ENCODE assay signal across 22 mouse cellular contexts in the genomic region with DNA sequence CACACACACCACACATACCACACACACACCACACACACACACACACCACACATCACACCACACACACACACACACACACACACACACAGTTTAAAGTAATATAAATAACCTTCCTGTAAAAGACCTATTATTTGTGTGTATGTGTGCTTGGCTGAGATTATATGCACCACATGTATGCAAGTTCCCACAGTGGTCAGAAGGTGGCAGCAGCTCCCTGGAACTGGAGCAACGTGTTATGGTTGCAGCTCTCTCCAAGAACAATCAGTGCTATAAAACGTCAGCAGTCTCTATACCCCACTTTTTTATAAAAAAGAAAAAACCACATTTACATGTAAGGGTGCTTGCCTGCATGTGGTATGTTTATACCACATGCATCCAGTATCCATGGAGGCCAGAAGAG. TPM values are rescaled to one million over a fixed set of nuclear protein-coding genes. Genes with fewer than 3 reads are reported as not detected.
A peak's percentile ranks its signal among the peaks of the same experiment; 100 is the strongest.
DNase-seq lines count a peak whose midpoint lies in the region; ATAC-seq and TF ChIP-seq lines count a peak whose summit lies in the region.
"Had no signal": no experiment of that assay in that cellular context is flagged by ENCODE, and none has a peak within 500 bp of the region (broad histone marks: within the 10 kb centered on the region; RNA-seq: fewer than 3 reads in every experiment).

No protein-coding gene starts in this region.

- 55% methylated on average over 2 of the region's 2 CpGs for WGBS in liver, embryonic 14.5 days (ENCODE audit: insufficient replicate concordance)
- WGBS in lung, postnatal 0 days = 68% methylated on average over 2 of the region's 2 CpGs
- WGBS in forebrain, embryonic 14.5 days = 84% methylated on average over 2 of the region's 2 CpGs

- no peak overlapping the region for H3K9ac ChIP-seq in liver, embryonic 14.5 days (replicated peaks)
- no peak overlapping the region for H3K9ac ChIP-seq in CH12.LX (ENCODE audit: insufficient read depth, low read depth)
- no peak overlapping the region for H3K9ac ChIP-seq in lung, postnatal 0 days (replicated peaks; ENCODE audit: low read depth)
- H3K9ac ChIP-seq in forebrain, embryonic 14.5 days (ENCODE audit: low read length) = no peak overlapping the region
- H3K9ac ChIP-seq: heart, embryonic 15.5 days; hindbrain, embryonic 13.5 days; neural tube, embryonic 13.5 days had no signal

- peak; percentile 15 for TF ChIP-seq RAD21 in CH12.LX (IDR thresholded peaks at IDR 0.05; ENCODE audit: low read depth, low read length)

- no peak for TF ChIP-seq EP300 in liver, embryonic 14.5 days (IDR thresholded peaks at IDR 0.05; ENCODE audit: low read depth)
- TF ChIP-seq EP300 in CH12.LX (IDR thresholded peaks at IDR 0.05; ENCODE audit: low read length) = no peak
- TF ChIP-seq EP300 in lung, postnatal 0 days (IDR thresholded peaks at IDR 0.05) = no peak

- peaks cover 0 to 3% of the 10 kb centered on the region in 2 experiments; a peak in 1 of 4 replicates for H3K4me1 ChIP-seq in liver, embryonic 14.5 days (replicated peaks; ENCODE audit: control insufficient read depth in 2 of 2, insufficient read depth in 2 of 2, low read length in 1 of 2)
- peaks cover 6 to 15% of the 10 kb centered on the region in 2 experiments; a peak in 3 of 4 replicates for H3K4me1 ChIP-seq in CH12.LX (ENCODE audit: control insufficient read depth in 1 of 2, insufficient read depth in 2 of 2)
- H3K4me1 ChIP-seq in lung, postnatal 0 days (ENCODE audit: insufficient read depth, low read depth, low read length) = peaks cover 4% of the 10 kb centered on the region; the same call in 1 of the 2 replicates
- peaks cover 10% of the 10 kb centered on the region for H3K4me1 ChIP-seq in forebrain, embryonic 14.5 days (ENCODE audit: control insufficient read depth, insufficient read depth, low read length)

- peaks cover 7% of the 10 kb centered on the region for H3K27me3 ChIP-seq in liver, embryonic 14.5 days (ENCODE audit: control insufficient read depth, insufficient read depth, low read length)
- peaks cover 31% of the 10 kb centered on the region for H3K27me3 ChIP-seq in CH12.LX (replicated peaks)
- 0 out of 2 replicates have a peak, but pooled peaks cover 5% of the 10 kb centered on the region for H3K27me3 ChIP-seq in lung, postnatal 0 days (replicated peaks; ENCODE audit: insufficient read depth, low read length)
- peaks cover 8% of the 10 kb centered on the region; the same call in 1 of the 2 replicates for H3K27me3 ChIP-seq in forebrain, embryonic 14.5 days (replicated peaks; ENCODE audit: control insufficient read depth, insufficient read depth, low read length)

- H3K79me2 ChIP-seq in CH12.LX (replicated peaks; ENCODE audit: control insufficient read depth, extremely low read depth, insufficient read depth, poor library complexity, severe bottlenecking) = no peaks in the 10 kb centered on the region

- dilution Hi-C loops in CH12.LX (cut with MboI; ENCODE audit: extremely low pct_ligation_motif_present, extremely low pct_unique_long_range_greater_than_20kb, low sequenced_read_pairs) = no loop called here

- H3K4me2 ChIP-seq in liver, embryonic 14.5 days (ENCODE audit: low read depth) = no peak overlapping the region
- no peak overlapping the region for H3K4me2 ChIP-seq in CH12.LX (ENCODE audit: insufficient read depth, low read depth, poor library complexity, severe bottlenecking)
- peak overlapping the region; percentile 46; the same call in 1 of the 2 replicates for H3K4me2 ChIP-seq in lung, postnatal 0 days (replicated peaks; ENCODE audit: low read depth, low read length)
- no peak overlapping the region for H3K4me2 ChIP-seq in forebrain, embryonic 14.5 days (ENCODE audit: low read length)
- H3K4me2 ChIP-seq: heart, embryonic 15.5 days; hindbrain, embryonic 13.5 days; neural tube, embryonic 13.5 days had no signal

- intact Hi-C loops in gastrocnemius, adult 2 months (cut with DNase I) = loop anchor here (5.0 kb wide), 1 partner anchor 36 kb away; no protein-coding TSS in a partner anchor

- H3K36me3 ChIP-seq in liver, embryonic 14.5 days (replicated peaks; ENCODE audit: control insufficient read depth, insufficient read depth, low read depth) = no peaks in the 10 kb centered on the region
- no peaks in the 10 kb centered on the region for H3K36me3 ChIP-seq in CH12.LX (replicated peaks in 1 of 2; ENCODE audit: control insufficient read depth in 1 of 2, insufficient read depth in 1 of 2, low read length in 1 of 2)
- H3K36me3 ChIP-seq in lung, postnatal 0 days (ENCODE audit: insufficient read depth, low read length) = no peaks in the 10 kb centered on the region
- H3K36me3 ChIP-seq in forebrain, embryonic 14.5 days (ENCODE audit: control insufficient read depth, insufficient read depth, low read length) = no peaks in the 10 kb centered on the region
- H3K36me3 ChIP-seq: heart, embryonic 15.5 days; hindbrain, embryonic 13.5 days; neural tube, embryonic 13.5 days had no signal

- H3K27ac ChIP-seq in gastrocnemius, adult 2 months = no peak overlapping the region
- no peak overlapping the region for H3K27ac ChIP-seq in liver, embryonic 14.5 days
- H3K27ac ChIP-seq in CH12.LX (ENCODE audit: insufficient read depth, low read depth) = no peak overlapping the region
- H3K27ac ChIP-seq in lung, postnatal 0 days (ENCODE audit: low read length) = no peak overlapping the region
- H3K27ac ChIP-seq in forebrain, embryonic 14.5 days (ENCODE audit: low read depth, low read length) = no peak overlapping the region
- H3K27ac ChIP-seq: heart, embryonic 15.5 days; hindbrain, embryonic 13.5 days; macrophage; neural tube, embryonic 13.5 days had no signal

- TF ChIP-seq CTCF in gastrocnemius, adult 2 months (IDR thresholded peaks at IDR 0.05) = peak; percentile 30; the same call in 1 of the 2 replicates
- TF ChIP-seq CTCF in liver, embryonic 14.5 days (IDR thresholded peaks at IDR 0.05; ENCODE audit: low read depth) = peak; percentile 33; the same call in 1 of the 2 replicates
- peak in 1 of 2 experiments; percentile 45; a peak in 2 of 4 replicates for TF ChIP-seq CTCF in CH12.LX (conservative IDR thresholded peaks at IDR 0.05 in 1 of 2, IDR thresholded peaks at IDR 0.05 in 1 of 2; ENCODE audit: low read depth in 2 of 2, low read length in 2 of 2)
- TF ChIP-seq CTCF in lung, postnatal 0 days (IDR thresholded peaks at IDR 0.05) = peak; percentile 70

- H3K4me3 ChIP-seq in gastrocnemius, adult 2 months = no peak overlapping the region
- H3K4me3 ChIP-seq in liver, embryonic 14.5 days (ENCODE audit: insufficient read depth in 1 of 2, low read depth in 2 of 2, low read length in 2 of 2) = no peak overlapping the region
- no peak overlapping the region for H3K4me3 ChIP-seq in CH12.LX (replicated peaks in 1 of 3; ENCODE audit: low read depth in 2 of 3, low read length in 2 of 3, poor library complexity in 1 of 3)
- no peak overlapping the region for H3K4me3 ChIP-seq in lung, postnatal 0 days (ENCODE audit: low read depth, low read length)
- no peak overlapping the region for H3K4me3 ChIP-seq in forebrain, embryonic 14.5 days (ENCODE audit: low read depth, low read length)
- H3K4me3 ChIP-seq: erythroblast, embryonic 14.5 days; heart, embryonic 15.5 days; hindbrain, embryonic 13.5 days; neural tube, embryonic 13.5 days had no signal

- in situ Hi-C loops in CH12.LX (cut with MboI; ENCODE audit: low pct_ligation_motif_present, low pct_unique_long_range_greater_than_20kb, low sequenced_read_pairs) = no loop called here

- no peaks in the 10 kb centered on the region for H3K9me3 ChIP-seq in liver, embryonic 14.5 days (ENCODE audit: control insufficient read depth, low read length)
- H3K9me3 ChIP-seq in CH12.LX (replicated peaks; ENCODE audit: low read length) = no peaks in the 10 kb centered on the region
- no peaks in the 10 kb centered on the region for H3K9me3 ChIP-seq in lung, postnatal 0 days (ENCODE audit: low read length)
- no peaks in the 10 kb centered on the region for H3K9me3 ChIP-seq in forebrain, embryonic 14.5 days (replicated peaks; ENCODE audit: control insufficient read depth, low read length)
- H3K9me3 ChIP-seq: heart, embryonic 15.5 days; hindbrain, embryonic 13.5 days had no signal

- TF ChIP-seq POLR2A in CH12.LX (IDR thresholded peaks at IDR 0.05; ENCODE audit: low read depth, low read length) = no peak

- ATAC-seq in liver, embryonic 14.5 days (ENCODE audit: insufficient read depth) = no peak
- ATAC-seq in lung, postnatal 0 days = no peak
- ATAC-seq in forebrain, embryonic 14.5 days = no peak

- DNase-seq in gastrocnemius, adult 2 months = no peak
- no peak for DNase-seq in gastrocnemius, postnatal 25 days
- DNase-seq in liver, embryonic 14.5 days (ENCODE audit: low read depth in 3 of 3, low spot score in 3 of 3) = no peak
- DNase-seq in liver (no peak), CH12.LX (ENCODE audit: extremely low read depth) (no peak)
- DNase-seq in lung, postnatal 0 days (ENCODE audit: low spot score) = peak; percentile 69
- DNase-seq in right cerebral cortex, postnatal 14 days = no peak
- DNase-seq in forebrain, embryonic 14.5 days (ENCODE audit: low spot score) = no peak
- DNase-seq: B cell, adult 2 months; cerebellum, adult 9-10 months had no signal

TF ChIP-seq in CH12.LX, 34 proteins besides CTCF, POLR2A, EP300 and RAD21 (continues in another document):
- TF ChIP-seq MYC (IDR thresholded peaks at IDR 0.05; ENCODE audit: low read depth, low read length) = no peak
- no peak for TF ChIP-seq HCFC1 (IDR thresholded peaks at IDR 0.05; ENCODE audit: low read depth, low read length)
- no peak for TF ChIP-seq E2F4 (IDR thresholded peaks at IDR 0.05; ENCODE audit: insufficient replicate concordance, low read depth, low read length)
- TF ChIP-seq POLR2AphosphoS2 (IDR thresholded peaks at IDR 0.05; ENCODE audit: low read depth, low read length) = no peak

RNA-seq across cellular contexts. Expression of a gene that starts 4.2 kb away (rescaled TPM):
- 10 to 100 TPM; 32.0 to 36.7 TPM for total RNA-seq in gastrocnemius, adult 2 months (2021)
- 10 to 100 TPM; 23.0 to 24.7 TPM for total RNA-seq in gastrocnemius, postnatal 25 days (2021)
- 0.15 and 0.75 TPM in 2 replicates for polyA plus RNA-seq in liver, embryonic 14.5 days (2012; rRNA removed)
- 0.09 and 0.23 TPM in 2 replicates for polyA plus RNA-seq in liver, embryonic 14.5 days (2014; fragmentation: Nextera tagmentation; extraction: Ambion mirVana)
- total RNA-seq in CH12.LX (2012; rRNA removed) (1.1 and 1.5 TPM in 2 replicates), CH12.LX (2014; rRNA removed) (0.09 and 0.12 TPM in 2 replicates)
- 0.60 and 0.89 TPM in 2 replicates for polyA plus RNA-seq in CH12.LX (2012; ENCODE audit: insufficient read length, low read depth)
- 202 and 215 TPM in 2 replicates for polyA plus RNA-seq in lung, postnatal 0 days (2015; fragmentation: Nextera tagmentation; extraction: Ambion mirVana)
- 0.74 and 1.1 TPM in 2 replicates for polyA plus RNA-seq in forebrain, embryonic 14.5 days (2014; fragmentation: Nextera tagmentation; extraction: Ambion mirVana)
- polyA plus RNA-seq: macrophage had no signal

RNA-seq across cellular contexts. Expression of a gene that starts 42.1 kb away (rescaled TPM):
- not detected for total RNA-seq in gastrocnemius, adult 2 months (2021)
- not detected for total RNA-seq in gastrocnemius, postnatal 25 days (2021)
- polyA plus RNA-seq in liver, embryonic 14.5 days (2012; rRNA removed) = not detected in 2 replicates
- not detected in 2 replicates for polyA plus RNA-seq in liver, embryonic 14.5 days (2014; fragmentation: Nextera tagmentation; extraction: Ambion mirVana)
- total RNA-seq in CH12.LX (2012; rRNA removed) (not detected in 2 replicates), CH12.LX (2014; rRNA removed) (not detected in 2 replicates)
- polyA plus RNA-seq in CH12.LX (2012; ENCODE audit: insufficient read length, low read depth) = not detected in 2 replicates
- polyA plus RNA-seq in lung, postnatal 0 days (2015; fragmentation: Nextera tagmentation; extraction: Ambion mirVana) = not detected in 2 replicates
- polyA plus RNA-seq in forebrain, embryonic 14.5 days (2014; fragmentation: Nextera tagmentation; extraction: Ambion mirVana) = not detected in 2 replicates
- total RNA-seq: adrenal gland, adult 18-20 months; layer of hippocampus, postnatal 25 days had no signal
- polyA plus RNA-seq: erythroblast, embryonic 14.5 days; frontal cortex, adult 2 months; heart, embryonic 15.5 days; hindbrain, embryonic 13.5 days; kidney, embryonic 14.5 days; limb, embryonic 11.5 days; macrophage; neural tube, embryonic 13.5 days; spleen, adult 2 months; urinary bladder, adult 2 months had no signal

Comparison
In these comparisons a context has a peak if more than half of its experiments do, and no peak if none do; other contexts are left out.
1. RNA of a gene that starts 4.2 kb away (polyA plus RNA-seq): 202 to 215 TPM in lung, postnatal 0 days; 0.74 to 1.1 TPM in forebrain, embryonic 14.5 days, 0.60 to 0.89 TPM in CH12.LX and 0.09 to 0.75 TPM in liver, embryonic 14.5 days; every median in the first group is over 10 times any median in the second.